Mouse (Mus musculus): ENCODE results near the gene Tmem135.

DNA sequence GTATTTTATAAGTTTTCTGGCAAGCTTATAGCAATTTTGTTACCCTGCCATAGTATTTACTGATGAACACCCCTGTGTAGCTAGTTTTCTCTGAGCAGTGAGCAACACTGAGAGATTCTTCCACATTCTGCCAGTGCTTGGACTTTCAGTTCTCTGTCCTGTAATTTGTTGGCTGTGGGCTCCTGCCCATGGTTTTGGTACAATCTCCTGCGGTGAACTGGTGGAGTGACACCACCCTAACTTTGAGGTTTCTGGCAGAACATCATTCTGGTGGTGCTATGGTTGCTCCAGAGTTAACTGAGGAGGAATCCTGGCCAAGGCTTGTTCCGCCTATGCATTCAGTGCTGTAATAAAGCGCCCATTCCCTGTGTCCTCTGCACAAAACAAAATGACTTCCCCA, 21.1 kb downstream of the Tmem135 start:
- no peak for TF ChIP-seq POLR2A (IDR thresholded peaks at IDR 0.05; ENCODE audit: low read depth, low read length)
- no peak for TF ChIP-seq CTCF (IDR thresholded peaks at IDR 0.05; ENCODE audit: borderline replicate concordance, insufficient read depth, low read length)

All from embryonic fibroblast, embryonic 13.5 days (primary cell).